Mouse (Mus musculus): Measurements from ENCODE around the gene Pwp2. TPM values are rescaled to one million over a fixed set of nuclear protein-coding genes. Genes with fewer than 3 reads are reported as not detected.

Gene Pwp2
- polyA plus RNA-seq, 1 experiment from 2014 or later = 14.1 TPM

DNA sequence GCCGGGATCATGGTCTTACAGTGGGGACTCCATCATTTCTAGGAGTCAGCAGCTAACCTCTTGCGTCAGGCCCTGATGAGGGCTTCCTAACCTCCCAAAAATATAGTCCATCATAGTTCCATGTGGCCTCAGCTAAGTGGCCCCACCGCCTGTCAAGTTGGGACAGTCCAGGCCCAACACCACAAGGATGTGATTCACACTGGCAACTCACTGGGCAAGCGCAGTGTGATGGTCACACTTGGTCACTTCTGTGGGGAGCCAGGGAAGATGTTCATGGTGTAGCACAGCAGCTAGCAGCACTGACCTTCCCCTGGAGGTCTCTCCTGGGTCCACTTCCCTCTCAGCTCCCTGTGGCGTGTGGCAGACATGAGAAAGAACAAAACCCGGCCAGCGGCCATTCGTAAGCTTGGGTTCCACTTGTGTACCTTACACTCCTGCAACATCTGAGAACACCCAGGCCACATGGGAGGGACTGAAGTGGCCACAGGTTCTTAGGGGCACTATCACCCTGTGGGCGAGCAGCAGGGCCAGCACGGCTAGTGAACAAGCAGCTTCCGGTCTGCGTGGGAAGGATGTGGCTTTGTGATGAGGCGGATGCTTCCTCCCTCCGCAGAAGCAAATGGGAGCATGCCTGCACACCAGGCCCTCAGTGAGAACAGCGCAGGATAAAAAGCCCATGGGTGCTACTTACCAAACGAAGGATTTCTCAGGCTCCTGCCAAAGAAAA, 24.4 kb downstream of the Pwp2 start:
- Histone ChIP-seq H3K36me3 (ENCODE audit: control insufficient read depth, insufficient read depth, low read length) (peaks cover 28% of the 10 kb centered on the region), H3K4me2 (replicated peaks; ENCODE audit: low read depth, low read length) (no peak overlapping the region), H3K27ac (ENCODE audit: low read length) (no peak overlapping the region), H3K4me1 (ENCODE audit: control insufficient read depth, insufficient read depth, low read length) (peaks cover 3% of the 10 kb centered on the region; the same call in 1 of the 2 replicates), H3K27me3 (ENCODE audit: control insufficient read depth, insufficient read depth, low read length) (no peaks in the 10 kb centered on the region), H3K4me3 (ENCODE audit: low read depth, low read length) (no peak overlapping the region), H3K9me3 (ENCODE audit: control insufficient read depth, low read depth, low read length) (no peaks in the 10 kb centered on the region), H3K9ac (replicated peaks; ENCODE audit: low read depth, low read length) (no peak overlapping the region)
- no peak for ATAC-seq (ENCODE audit: insufficient number of reproducible peaks, insufficient read depth, low FRiP score, low read depth)
- 87% methylated on average over 16 of the region's 16 CpGs for WGBS

DNA sequence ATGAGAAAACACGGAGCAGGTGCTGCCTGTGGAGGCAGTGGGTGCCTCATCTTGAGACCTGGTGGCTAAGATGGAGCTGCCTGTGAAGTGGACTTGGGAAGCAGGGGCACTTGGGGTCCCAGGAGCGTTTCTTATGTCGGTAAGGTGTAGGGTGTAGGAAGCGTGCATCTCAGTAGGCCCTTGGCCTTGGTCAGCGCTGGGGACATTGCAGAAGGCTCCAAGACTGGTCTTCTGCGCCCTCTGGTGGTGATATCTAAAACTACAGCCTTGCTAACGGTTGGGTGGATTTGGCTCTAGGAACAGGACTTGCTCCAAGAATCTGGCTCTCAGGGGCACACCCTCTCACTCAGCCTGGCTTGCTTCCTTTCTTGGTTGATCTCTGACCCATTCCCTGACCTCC, 25.0 kb downstream of the Pwp2 start:
- Histone ChIP-seq H3K4me1 (ENCODE audit: control insufficient read depth, insufficient read depth, low read length) (peaks cover 3% of the 10 kb centered on the region; the same call in 1 of the 2 replicates), H3K9ac (replicated peaks; ENCODE audit: low read depth, low read length) (no peak overlapping the region), H3K27ac (ENCODE audit: low read length) (peak overlapping the region; percentile 29; the same call in 1 of the 2 replicates), H3K9me3 (ENCODE audit: control insufficient read depth, low read depth, low read length) (no peaks in the 10 kb centered on the region), H3K27me3 (ENCODE audit: control insufficient read depth, insufficient read depth, low read length) (no peaks in the 10 kb centered on the region), H3K4me3 (ENCODE audit: low read depth, low read length) (no peak overlapping the region), H3K36me3 (ENCODE audit: control insufficient read depth, insufficient read depth, low read length) (peaks cover 28% of the 10 kb centered on the region), H3K4me2 (replicated peaks; ENCODE audit: low read depth, low read length) (peak overlapping the region; percentile 35; the same call in 1 of the 2 replicates)
- ATAC-seq (ENCODE audit: insufficient number of reproducible peaks, insufficient read depth, low FRiP score, low read depth) = peak; percentile 76
- 5% methylated on average over 7 of the region's 7 CpGs for WGBS

GRCm38 (mm10) chr10:78159252-78159878, 25.6 kb downstream of the Pwp2 start:
- Histone ChIP-seq H3K4me3 (ENCODE audit: low read depth, low read length) (no peak overlapping the region), H3K4me2 (replicated peaks; ENCODE audit: low read depth, low read length) (peak overlapping the region; percentile 35), H3K4me1 (ENCODE audit: control insufficient read depth, insufficient read depth, low read length) (peaks cover 3% of the 10 kb centered on the region; the same call in 1 of the 2 replicates), H3K9me3 (ENCODE audit: control insufficient read depth, low read depth, low read length) (no peaks in the 10 kb centered on the region), H3K36me3 (ENCODE audit: control insufficient read depth, insufficient read depth, low read length) (peaks cover 25% of the 10 kb centered on the region), H3K27me3 (ENCODE audit: control insufficient read depth, insufficient read depth, low read length) (no peaks in the 10 kb centered on the region), H3K27ac (ENCODE audit: low read length) (peak overlapping the region; percentile 29; the same call in 1 of the 2 replicates), H3K9ac (replicated peaks; ENCODE audit: low read depth, low read length) (no peak overlapping the region)
- peak; percentile 76 for ATAC-seq (ENCODE audit: insufficient number of reproducible peaks, insufficient read depth, low FRiP score, low read depth)
- 14% methylated on average over 17 of the region's 17 CpGs for WGBS

DNA sequence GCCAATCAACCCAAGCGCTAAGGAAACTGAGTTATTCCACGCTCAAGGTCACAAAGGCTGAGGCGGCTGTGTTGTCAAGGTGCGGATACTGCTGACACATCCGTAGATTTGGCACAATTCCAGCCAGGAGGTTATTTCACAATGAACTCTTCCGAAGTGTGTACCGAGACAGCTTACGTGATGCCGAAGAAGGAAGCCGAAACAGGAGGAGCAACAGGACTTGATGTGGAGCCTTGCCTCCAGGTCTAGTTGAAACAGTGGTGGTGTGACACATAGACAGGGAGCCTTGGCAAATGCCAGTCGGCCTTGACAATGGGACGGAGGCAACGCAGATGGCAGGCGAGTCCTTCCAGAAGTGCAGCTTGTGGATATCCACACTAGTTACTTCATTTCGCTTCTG, 26.9 kb downstream of the Pwp2 start:
- Histone ChIP-seq H3K4me2 (replicated peaks; ENCODE audit: low read depth, low read length) (no peak overlapping the region), H3K36me3 (ENCODE audit: control insufficient read depth, insufficient read depth, low read length) (peaks cover 17% of the 10 kb centered on the region), H3K4me1 (ENCODE audit: control insufficient read depth, insufficient read depth, low read length) (peaks cover 3% of the 10 kb centered on the region; the same call in 1 of the 2 replicates), H3K9me3 (ENCODE audit: control insufficient read depth, low read depth, low read length) (no peaks in the 10 kb centered on the region), H3K27ac (ENCODE audit: low read length) (no peak overlapping the region), H3K4me3 (ENCODE audit: low read depth, low read length) (no peak overlapping the region), H3K27me3 (ENCODE audit: control insufficient read depth, insufficient read depth, low read length) (no peaks in the 10 kb centered on the region), H3K9ac (replicated peaks; ENCODE audit: low read depth, low read length) (no peak overlapping the region)
- no peak for ATAC-seq (ENCODE audit: insufficient number of reproducible peaks, insufficient read depth, low FRiP score, low read depth)
- 78% methylated on average over 15 of the region's 15 CpGs for WGBS

DNA sequence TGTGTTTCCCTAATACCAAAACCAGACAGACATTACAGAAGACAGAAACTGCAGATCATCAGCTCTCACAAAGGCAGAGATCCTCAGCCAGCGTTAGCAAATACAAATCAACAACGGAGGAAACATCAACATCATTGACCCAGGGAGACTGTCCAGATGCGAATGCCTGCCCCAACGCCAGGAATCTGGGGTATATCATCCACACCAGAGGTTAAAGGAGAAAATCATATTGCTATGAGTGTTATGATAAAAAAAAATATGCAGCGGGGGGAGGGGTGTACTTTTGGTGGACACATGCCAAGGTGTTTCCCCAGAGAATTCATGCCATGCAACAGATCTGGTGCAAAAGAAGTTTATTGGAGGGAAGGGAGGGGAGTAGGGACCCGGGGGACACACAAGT, 28.0 kb downstream of the Pwp2 start:
- H3K9me3 ChIP-seq (ENCODE audit: control insufficient read depth, low read depth, low read length) = no peaks in the 10 kb centered on the region
- peaks cover 10% of the 10 kb centered on the region for H3K36me3 ChIP-seq (ENCODE audit: control insufficient read depth, insufficient read depth, low read length)
- no peak overlapping the region for H3K4me3 ChIP-seq (ENCODE audit: low read depth, low read length)
- H3K27ac ChIP-seq (ENCODE audit: low read length) = no peak overlapping the region
- ATAC-seq (ENCODE audit: insufficient number of reproducible peaks, insufficient read depth, low FRiP score, low read depth) = no peak
- no peak overlapping the region for H3K9ac ChIP-seq (replicated peaks; ENCODE audit: low read depth, low read length)
- 52% methylated on average over 6 of the region's 6 CpGs for WGBS
- peaks cover 3% of the 10 kb centered on the region; the same call in 1 of the 2 replicates for H3K4me1 ChIP-seq (ENCODE audit: control insufficient read depth, insufficient read depth, low read length)
- H3K27me3 ChIP-seq (ENCODE audit: control insufficient read depth, insufficient read depth, low read length) = no peaks in the 10 kb centered on the region
- no peak overlapping the region for H3K4me2 ChIP-seq (replicated peaks; ENCODE audit: low read depth, low read length)

- H3K4me3 ChIP-seq (ENCODE audit: low read depth, low read length) = no peak overlapping the region
- no peak for ATAC-seq (ENCODE audit: insufficient number of reproducible peaks, insufficient read depth, low FRiP score, low read depth)
- no peaks in the 10 kb centered on the region for H3K4me1 ChIP-seq (ENCODE audit: control insufficient read depth, insufficient read depth, low read length)
- H3K36me3 ChIP-seq (ENCODE audit: control insufficient read depth, insufficient read depth, low read length) = no peaks in the 10 kb centered on the region
- H3K9me3 ChIP-seq (ENCODE audit: control insufficient read depth, low read depth, low read length) = no peaks in the 10 kb centered on the region
- H3K4me2 ChIP-seq (replicated peaks; ENCODE audit: low read depth, low read length) = no peak overlapping the region
- H3K27me3 ChIP-seq (ENCODE audit: control insufficient read depth, insufficient read depth, low read length) = no peaks in the 10 kb centered on the region
- H3K27ac ChIP-seq (ENCODE audit: low read length) = no peak overlapping the region
- 66% methylated on average over 10 of the region's 10 CpGs for WGBS
- H3K9ac ChIP-seq (replicated peaks; ENCODE audit: low read depth, low read length) = no peak overlapping the region
Measured at GRCm38 (mm10) chr10:78148834-78149766, 35.8 kb downstream of the Pwp2 start.

- no peak overlapping the region for H3K4me2 ChIP-seq (replicated peaks; ENCODE audit: low read depth, low read length)
- no peaks in the 10 kb centered on the region for H3K9me3 ChIP-seq (ENCODE audit: control insufficient read depth, low read depth, low read length)
- 74% methylated on average over 4 of the region's 4 CpGs for WGBS
- H3K27me3 ChIP-seq (ENCODE audit: control insufficient read depth, insufficient read depth, low read length) = no peaks in the 10 kb centered on the region
- H3K27ac ChIP-seq (ENCODE audit: low read length) = no peak overlapping the region
- no peaks in the 10 kb centered on the region for H3K36me3 ChIP-seq (ENCODE audit: control insufficient read depth, insufficient read depth, low read length)
- ATAC-seq (ENCODE audit: insufficient number of reproducible peaks, insufficient read depth, low FRiP score, low read depth) = no peak
- no peaks in the 10 kb centered on the region for H3K4me1 ChIP-seq (ENCODE audit: control insufficient read depth, insufficient read depth, low read length)
- H3K4me3 ChIP-seq (ENCODE audit: low read depth, low read length) = no peak overlapping the region
- no peak overlapping the region for H3K9ac ChIP-seq (replicated peaks; ENCODE audit: low read depth, low read length)
Measured at GRCm38 (mm10) chr10:78147908-78148441, 37.0 kb downstream of the Pwp2 start.
